Mouse (Mus musculus) liver, adult 2 months (tissue): ENCODE data around the gene Meioc.

ENCODE experiments used
- CTCF ChIP-seq: fragments of 200-500 bp; IDR thresholded peaks from 2 replicates; pipeline ENCODE4 v1.5.1; 2011; ENCODE audit warnings: low read depth, low read length, control low read depth
- POLR2A ChIP-seq: fragments of 200-500 bp; IDR thresholded peaks from 2 replicates; pipeline ENCODE4 v1.6.1; 2011; ENCODE audit warnings: low read length, control low read depth; ENCODE audit not compliant: insufficient read depth; ENCODE audit errors: extremely low read depth

- TF ChIP-seq CTCF, result no peak
- TF ChIP-seq POLR2A, result no peak
These were observed 30.1 kb upstream of the Meioc start for GRCm38 (mm10) chr11:102633379-102633778.
